Mouse (Mus musculus) kidney, adult 11 months (tissue): ENCODE results near the gene Vkorc1l1.
"Not testable (repeated sequence)": the region's sequence is repeated elsewhere in the genome, so short reads cannot be mapped to it uniquely, and the experiment has no call there.

Experiments
- DNase-seq: peaks from one replicate; pipeline ENCODE4 v3.0.0; 2022

The Vkorc1l1 gene

DNA sequence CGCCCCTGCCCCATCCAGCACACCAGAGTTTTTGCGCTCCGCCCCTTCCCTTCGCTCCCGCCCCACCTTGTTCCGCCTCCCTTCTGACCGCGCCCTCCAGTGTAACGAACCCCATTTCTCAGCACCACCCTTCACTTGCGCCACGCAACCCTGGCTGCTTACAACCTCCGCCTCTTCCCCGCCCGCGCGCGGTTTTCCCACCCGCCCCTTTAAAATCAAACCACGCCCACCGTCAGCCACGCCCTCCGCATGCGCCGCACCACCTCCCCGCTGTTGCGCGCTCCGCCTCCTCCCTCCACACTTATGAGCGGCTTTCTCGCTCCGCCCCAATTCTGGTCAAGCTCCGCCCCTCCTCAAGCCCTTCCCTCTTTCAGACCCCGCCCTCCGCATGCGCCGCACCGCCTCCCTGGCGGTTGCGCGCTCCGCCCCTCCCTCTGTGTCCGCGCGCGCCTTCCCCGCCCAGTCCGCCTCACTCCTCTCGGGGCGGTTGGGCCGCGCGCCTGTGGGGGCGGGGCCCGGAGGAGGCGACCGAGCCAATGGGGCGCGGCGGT, at the start of gene Vkorc1l1:
Vkorc1l1 (plus strand) TSS at position 476 of the 551 bp plus-strand sequence.
- peak; percentile 98 for DNase-seq

DNA sequence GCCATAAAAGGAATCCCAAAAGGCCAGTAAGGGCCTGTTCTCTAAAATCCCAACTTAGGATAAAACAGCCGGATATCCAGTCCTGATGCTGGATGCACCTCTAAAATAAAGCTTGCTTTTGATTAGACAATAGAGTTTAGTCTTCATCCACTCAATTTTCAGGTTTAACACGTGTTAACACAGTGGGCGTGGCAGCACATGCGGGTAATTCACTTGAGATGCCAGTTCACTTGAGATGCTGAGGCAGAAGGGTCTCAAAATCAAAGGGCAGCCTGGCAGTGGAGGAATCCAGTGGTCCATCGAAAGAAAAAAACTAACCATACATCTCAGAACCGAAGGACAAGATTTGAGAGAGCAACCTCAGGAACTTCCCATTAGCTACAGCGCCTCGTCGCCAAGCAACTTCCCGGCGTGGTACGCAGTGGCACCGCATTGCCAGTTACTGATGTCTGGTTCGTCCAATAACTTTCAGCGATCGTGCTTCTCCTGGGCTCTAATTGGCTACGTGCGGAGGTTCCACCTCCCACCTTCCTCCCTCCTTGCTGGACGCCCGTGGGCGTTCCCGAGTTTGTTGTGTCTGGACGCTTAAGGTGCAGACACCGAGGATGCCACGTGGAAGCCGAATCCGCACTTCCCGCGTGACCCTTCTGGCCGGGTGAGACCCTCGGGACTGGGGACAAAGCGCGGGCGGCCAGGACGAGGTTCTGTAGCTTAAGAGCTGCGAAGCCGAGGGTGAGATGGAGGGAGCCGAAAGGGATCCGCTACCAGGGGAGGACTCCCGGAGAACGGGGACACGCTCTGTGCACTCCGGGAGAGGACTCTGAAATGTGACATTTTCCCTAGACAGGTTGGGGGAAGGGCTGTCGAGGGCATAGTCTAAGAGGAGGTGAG, 46.3 kb upstream of the Vkorc1l1 start, which contains the start of gene Zbed5:
Zbed5 (plus strand) TSS at position 526 of the 891 bp plus-strand sequence.
- DNase-seq, result peak; percentile 91

DNA sequence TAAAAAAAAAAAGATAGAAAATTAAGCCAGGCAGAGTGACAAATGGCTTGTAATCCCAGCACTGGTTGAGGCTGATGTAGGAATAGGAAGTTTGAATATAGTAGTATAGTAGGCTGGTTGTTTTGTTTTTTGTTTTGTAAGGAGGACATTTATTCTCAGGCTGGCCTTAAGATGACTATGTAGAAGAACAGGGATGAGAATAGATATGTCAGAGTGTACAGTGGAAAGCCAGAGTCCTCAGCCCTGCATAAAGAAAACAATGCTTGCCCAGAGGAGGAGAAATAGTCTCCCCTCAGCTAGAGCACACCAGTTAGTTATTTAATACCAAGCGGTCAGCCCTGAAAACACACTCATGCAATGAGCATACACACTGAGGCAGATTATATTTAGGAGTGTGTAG, 43.3 kb upstream of the Vkorc1l1 start, which contains the start of gene Phkg1:
Phkg1 (minus strand) TSS at position 101 of the 400 bp plus-strand sequence.
- no peak for DNase-seq

DNA sequence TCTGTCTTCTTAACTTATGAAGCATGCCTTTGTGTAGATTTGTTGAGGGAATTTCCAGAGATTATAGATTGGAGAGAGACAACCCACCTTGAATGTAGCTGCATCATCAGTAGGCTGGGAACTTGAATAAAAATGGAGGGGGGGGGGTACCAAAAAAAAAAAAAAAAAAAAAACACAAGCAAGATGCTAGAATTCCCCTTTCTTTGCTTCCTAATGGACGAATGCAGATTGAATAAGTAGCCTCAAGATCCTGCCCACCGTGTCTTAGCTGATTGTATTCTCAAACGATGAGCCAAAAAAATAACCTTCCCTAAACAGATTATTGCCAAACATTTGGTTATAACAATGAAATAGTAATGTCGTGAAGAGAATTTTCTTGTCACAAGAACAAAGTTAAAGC, 34.0 kb upstream of the Vkorc1l1 start:
- DNase-seq, result no peak

DNA sequence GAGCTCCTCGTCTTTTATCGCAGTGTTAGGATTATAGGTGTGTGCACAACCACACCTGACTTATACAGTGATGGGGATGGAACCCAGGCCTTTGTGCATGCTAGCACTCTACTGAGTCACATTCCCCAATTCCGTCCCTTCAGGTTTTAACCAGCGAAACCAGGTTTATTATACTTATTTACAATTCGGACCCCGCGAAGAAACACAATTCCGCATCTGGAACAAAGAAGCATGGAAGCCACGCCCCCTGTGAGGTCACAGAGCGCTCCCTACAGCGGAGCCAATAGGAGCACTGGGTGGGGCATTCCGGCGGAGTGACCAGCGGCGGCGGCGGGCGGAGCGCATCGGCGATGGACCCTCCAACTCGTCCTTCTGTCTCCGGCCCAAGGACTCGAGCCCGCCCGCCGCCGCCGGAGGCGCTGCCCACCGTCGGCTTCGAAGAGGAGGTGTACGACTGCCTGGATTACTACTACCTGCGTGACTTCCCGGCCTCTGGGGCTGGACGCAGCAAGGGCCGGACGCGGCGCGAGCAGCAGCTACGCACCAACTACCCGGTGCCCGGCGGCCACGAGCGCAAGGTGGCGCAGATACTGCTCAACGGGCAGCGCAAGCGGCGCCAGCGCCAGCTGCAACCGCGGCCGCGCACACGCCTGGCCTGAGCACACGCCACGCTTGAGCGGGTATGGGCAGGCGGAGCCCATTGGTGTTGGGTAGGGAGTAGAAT, 33.4 kb upstream of the Vkorc1l1 start, which contains the start of gene Nupr1l:
Nupr1l (plus strand) TSS at position 299 of the 724 bp plus-strand sequence.
- DNase-seq, result peak; percentile 88

DNA sequence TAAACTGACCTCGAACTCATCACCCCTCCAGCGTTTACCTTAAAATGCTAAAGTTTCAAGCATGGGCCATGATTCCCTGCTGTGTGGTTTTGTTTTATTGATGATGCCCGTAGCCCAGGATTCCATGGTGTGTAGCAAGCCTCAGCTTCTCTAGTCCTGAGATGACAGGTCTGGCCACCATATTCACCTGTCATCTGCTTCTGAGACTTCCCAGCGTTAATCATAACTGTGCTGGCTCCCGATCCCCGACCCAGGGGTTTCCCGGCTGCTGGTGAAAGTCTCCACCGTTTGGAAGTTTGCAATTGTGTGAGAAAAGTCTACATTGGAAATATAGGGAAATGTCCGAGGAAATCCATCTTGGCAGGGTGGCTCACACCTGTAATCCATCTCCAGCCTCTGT, 32.6 kb upstream of the Vkorc1l1 start:
- DNase-seq, result no peak

DNA sequence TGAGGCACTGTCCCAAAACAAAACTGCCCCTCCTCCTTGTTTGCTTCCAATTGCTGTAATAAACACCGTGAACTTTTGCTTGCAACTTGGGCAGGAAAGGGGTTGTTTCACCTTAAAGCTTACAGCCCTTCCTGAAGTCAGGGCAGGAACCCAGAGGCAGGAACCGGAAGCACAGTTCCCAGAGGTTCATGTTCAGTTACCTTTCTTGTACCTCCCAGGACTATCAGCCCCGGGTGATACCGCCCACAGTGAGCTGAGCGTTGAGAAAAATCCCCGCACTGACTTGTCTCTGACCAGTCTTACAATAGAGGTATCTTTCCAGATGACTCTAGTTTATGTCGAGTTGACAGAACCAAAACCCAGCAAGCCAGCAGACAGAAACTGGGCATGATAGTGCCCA, 32.2 kb upstream of the Vkorc1l1 start:
- no peak for DNase-seq

DNA sequence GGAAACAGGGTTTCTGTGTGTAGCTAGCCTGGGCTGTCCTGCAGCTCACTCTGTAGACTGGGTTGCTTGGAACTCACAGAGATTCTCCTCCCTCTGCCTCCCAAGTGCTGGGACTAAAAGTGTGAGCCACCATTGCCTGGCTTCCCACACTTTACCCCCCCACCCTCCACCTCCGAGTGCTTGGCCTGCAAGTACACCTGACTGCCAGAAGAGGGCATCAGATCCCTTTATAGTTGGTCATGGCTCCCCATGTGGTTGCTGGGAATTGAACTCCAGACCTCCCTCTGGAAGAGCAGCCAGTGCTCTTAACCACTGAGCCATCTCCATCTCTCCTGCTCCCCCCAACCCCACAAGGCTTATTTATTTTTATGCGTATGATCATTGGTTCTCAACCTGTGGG, 27.7 kb upstream of the Vkorc1l1 start:
- DNase-seq, result no peak

DNA sequence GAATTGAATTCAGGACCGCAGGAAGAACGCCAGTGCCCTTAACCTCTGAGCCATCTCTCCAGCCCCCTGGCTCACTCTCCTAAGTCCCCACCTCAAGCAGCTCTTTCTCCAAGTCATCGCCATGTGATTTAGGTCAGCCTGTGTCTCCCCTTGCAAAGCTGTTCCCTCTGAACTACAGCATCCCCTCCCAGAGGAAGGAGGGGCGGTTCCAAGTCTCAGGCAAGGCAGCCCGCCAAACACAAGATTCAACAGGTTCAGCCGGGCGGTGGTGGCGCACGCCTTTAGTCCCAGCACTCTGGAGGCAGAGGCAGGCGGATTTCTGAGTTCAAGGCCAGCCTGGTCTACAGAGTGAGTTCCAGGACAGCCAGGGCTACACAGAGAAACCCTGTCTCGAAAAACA, 26.3 kb upstream of the Vkorc1l1 start:
- not testable (repeated sequence) for DNase-seq

DNA sequence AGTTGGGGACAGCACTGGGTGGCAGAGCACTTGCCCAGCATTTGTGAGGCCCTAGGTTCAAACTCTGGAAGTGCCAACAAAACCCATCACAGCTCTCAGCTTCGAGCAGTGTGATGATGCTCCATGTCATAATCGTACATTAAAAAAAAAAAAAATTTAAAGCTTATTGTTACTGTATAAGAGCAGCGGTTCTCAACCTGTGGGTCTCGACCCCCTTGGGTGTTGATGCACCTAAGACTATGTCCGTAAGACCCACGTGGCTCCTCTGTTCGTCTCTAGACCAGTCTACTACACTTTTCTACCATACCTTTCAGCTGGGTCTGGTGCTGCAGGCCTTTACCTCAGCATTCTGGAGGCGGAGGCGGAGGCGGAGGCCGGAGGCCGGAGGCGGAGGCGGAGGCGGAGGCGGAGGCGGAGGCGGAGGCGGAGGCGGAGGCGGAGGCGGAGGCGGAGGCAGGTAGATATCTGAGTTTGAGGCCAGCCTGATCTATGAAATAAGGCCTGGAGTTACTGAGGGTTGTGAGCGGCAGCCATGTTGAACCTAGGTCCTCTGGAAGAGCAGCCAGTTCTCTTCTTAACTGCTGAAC, 23.6 kb upstream of the Vkorc1l1 start:
- DNase-seq, result no peak

DNA sequence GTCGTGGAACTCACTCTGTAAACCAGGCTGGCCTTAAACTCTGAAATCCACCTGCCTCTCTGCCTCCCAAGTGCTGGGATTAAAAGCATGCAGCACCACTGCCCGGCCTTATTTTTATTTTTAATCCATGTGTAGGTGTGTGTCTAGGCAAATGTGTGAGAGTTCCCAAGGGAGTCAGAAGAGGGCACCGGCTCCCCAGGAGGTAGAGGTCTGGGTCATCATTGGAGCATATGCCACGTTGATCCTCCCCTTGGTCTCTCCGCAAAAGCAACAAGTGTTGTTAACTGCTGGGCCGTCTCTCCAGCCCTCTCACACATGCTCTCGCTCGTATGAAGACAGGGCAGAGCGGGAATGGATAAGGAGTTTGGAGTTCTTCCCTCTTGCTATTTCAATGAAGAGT, 23.0 kb upstream of the Vkorc1l1 start:
- DNase-seq, result no peak

DNA sequence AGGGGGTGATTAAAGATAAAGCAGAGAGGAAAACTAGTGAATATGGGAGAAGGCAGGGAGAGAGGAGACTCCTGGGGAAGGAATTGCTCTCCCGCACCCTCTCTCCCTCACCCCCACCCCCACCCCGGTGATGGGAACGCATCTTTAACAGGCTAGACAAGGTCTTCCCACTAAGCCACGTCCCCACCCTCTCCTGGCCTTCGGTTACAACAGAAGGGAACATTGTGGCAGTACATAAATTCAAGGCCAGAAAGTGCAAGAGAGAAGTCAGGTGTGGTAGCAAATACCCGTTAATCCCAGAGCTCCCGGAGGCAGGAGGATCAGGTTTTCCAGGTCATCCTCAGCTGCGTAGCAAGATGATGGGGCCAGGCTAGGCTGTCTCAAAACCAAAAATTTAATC, 22.4 kb upstream of the Vkorc1l1 start:
- DNase-seq, result no peak

DNA sequence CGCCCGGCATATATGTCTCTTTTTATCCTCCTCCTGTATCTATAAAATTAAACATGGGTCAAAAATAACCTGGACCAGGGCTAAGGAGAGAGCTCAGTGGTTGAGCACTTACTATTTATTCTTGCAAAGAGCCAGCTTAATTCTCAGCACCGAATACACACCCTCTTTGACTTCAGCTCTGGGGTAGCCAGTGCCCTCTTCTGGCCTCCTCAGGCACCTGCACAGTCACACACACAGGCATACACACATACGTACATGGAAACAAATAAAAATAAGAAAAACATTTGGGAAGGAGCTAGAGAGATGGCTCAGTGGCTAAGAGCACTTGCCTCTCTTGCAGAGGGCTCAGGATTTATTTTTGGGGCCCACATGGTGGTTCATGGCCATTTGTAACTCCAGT, 19.8 kb upstream of the Vkorc1l1 start:
- DNase-seq, result no peak

DNA sequence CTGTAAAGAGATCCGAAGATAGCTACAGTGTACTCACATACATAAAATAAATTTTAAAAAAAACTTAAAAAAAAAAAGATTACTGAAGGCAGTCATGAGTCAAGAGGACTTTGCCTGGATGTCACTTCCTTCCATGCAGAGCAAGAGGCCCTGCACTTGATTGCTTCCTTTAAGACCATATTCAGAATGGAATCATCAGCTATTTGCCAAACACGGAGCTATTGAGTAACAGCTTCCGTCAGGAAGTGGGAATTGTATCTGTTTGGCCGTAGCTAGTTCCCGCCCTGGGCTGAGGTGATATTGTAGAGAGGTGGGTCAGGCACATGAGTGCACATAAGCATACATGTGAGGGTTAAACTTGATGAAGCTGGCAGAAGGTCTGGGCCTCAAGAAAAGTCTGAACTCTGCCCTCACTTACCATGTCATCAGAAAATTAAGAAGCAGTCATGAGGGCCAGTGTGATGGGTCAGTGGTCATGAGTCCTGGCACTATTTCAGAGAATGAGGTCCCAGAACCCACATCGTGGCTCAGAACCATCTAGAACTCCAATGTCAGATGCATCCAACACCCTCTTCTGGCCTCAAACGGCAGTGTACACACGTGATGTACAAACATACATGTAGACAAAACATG, 16.8 kb upstream of the Vkorc1l1 start:
- DNase-seq, result peak; percentile 70

DNA sequence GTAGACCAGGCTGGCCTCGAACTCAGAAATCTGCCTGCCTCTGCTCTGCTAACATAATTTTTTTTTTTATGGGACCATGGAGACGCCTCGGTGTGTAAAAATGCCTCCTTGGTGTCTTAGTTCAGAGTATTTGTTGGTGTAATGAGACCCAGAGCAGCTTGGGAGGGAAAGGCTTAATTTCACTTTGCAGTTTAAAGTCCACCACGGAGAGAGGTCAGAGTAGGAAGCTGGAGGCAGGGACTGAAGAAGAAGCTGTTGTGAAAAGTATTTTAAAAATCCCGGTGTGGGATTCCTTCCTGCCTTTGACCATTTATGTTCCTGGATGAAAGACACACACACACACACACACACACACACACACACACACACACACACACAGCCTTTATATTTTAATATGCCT, 15.8 kb upstream of the Vkorc1l1 start:
- DNase-seq, result peak; percentile 45

DNA sequence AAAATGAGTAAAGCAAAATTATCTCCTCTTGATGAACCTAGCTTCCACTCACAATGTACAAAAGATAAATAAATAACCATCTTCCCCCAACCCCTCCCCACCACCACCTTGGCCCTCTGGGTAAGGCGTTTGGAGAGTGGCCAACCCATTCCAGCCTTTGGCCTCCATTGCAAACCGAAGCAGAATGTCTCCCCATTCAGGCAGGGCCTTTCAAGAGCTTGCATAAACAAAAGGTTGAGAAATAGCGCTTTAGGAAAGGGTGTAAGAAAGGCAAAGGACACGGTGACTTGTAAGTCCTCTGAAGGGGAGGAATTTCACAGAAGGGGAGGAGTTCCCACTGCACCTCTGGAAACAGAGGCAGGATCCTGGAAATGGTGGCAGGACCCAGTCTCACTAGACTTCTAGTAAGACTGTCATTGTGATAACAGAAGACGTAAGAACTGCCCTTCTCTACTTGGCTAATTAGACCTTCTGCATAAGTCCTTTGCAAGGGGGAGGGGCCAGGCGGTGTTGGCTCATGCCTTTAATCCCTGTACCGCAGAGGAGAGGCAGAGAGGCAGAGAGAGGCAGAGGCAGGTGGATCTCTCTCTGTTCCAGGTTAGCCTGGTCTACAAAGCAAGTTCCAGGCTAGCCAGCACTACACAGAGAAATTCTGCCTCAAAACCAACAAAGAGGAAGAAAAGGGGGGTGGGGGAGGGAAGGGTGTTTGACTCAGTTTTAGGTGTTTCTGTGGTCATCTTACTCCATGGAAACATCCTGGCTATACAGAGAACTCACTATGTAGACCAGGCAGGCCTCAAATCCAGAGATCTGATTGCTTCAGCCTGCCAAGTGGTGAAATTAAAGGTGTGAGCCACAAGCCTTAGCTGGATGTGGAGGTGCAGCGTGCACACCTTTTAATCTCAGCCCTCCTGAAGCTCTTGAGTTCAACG, 11.6 kb upstream of the Vkorc1l1 start:
- DNase-seq, result peak; percentile 68

DNA sequence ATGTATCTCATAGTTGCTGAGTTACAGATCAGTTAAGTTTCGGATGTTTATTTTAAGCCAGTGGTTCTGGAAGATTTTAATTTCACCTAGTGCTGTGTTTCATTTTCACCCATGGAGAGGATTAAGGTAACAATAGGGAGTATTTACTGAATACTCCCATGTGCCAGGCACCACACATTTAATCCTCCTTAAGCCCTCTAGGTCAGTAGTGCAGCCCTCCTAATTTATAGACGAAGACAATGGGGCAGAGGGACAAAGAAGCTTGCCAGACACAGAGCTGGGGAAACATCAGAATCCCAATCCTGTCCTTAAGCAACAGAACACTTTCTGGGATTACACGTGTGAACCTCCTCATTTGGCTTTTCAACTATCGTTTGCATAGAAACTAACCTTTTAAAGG, 4.8 kb upstream of the Vkorc1l1 start:
- DNase-seq, result no peak

DNA sequence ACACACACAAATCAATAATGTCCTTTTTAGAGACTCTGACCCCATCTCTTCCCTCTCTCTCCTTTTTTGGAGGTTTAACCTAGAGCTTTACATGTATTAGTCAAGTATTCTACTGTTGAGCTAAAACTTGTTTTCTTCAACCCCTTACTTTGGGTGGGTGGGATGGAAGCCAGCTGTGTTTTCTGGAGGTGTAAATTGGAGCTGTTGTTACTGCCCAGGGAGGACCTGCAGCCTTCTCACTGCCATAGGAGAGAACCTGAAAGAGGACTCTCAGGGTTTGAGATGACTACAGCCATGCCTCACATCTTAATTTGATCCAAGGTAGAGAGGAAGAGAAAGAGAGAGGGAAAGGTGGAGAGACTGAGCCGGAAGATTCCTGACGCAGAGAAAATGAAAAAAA, 1.5 kb upstream of the Vkorc1l1 start:
- DNase-seq, result no peak

DNA sequence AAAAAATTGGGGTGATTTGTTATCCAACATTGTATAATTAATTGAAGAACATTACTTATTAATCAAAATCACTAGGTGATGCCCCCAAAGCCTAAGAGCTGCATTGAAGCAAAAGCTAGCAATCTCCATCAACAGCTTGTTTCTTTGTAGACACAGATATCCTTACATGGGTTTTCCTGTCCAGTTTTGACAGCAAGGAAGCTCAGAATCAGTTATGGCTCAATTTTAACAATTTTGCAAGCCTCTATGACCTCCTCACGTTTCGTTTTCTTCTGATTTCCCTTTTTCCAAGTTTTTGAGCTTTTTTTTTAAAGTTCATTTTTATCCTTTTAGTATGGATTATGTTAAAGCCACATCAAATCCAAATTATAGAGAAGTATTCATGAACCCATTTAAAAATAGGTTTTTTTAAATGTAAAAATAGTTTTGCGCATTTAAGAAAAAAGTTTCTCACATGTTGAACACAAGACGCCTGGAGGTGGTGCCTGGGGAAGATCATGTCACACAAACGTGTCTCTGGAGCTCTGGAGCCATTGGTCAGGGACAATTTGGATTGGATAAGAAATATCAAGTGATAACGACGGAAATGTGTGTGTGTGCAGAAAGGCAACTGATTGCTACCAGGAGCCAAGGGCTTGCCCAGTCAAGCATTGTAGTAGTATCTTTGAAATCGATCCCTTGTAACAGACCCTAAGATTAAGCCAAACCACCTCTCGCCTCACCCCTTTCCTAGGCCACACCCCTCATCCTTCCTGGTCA, 855 bp upstream of the Vkorc1l1 start:
- DNase-seq, result no peak

DNA sequence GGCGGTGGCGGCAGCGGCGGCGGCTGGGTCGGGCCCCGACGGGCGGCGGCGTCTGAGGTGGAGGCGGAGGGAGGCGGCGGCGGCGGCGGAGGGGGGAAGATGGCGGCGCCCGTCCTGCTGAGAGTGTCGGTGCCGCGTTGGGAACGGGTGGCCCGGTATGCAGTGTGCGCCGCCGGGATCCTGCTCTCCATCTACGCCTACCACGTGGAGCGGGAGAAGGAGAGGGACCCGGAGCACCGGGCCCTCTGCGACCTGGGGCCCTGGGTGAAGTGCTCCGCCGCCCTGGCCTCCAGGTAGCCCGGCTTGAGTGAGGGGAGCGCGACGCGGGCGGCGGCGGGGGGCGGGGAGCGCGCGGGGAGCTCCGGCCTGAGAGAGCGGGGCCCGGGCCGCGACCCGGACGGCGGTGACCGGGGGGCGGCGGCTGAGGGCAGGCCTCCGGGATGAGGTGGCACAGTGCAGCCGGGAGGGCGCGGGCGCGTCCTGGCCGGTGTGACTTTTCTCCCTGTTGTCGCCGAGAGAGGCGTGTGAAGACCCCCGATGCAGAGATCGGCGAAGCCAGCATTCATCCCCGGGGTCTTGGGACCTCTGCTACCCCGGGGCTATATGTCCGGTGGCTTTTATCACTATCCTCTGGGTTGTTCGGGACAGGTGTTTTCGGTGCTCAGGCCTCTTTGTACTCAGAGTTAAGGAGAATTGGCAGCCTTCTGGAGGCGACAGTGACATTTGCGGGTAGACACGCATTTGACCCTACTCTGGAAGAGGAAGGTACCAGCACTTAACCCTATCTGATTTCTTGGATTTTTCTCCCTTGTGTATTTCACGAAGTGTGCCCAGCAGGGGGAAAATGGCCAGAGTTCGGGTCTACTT, 536 bp downstream of the Vkorc1l1 start:
- peak; percentile 48 for DNase-seq
